Mouse (Mus musculus): ENCODE measurements around the gene Nit2. TPM values are rescaled to one million over a fixed set of nuclear protein-coding genes. Genes with fewer than 3 reads are reported as not detected.
"Not testable (repeated sequence)": the region's sequence is repeated elsewhere in the genome, so short reads cannot be mapped to it uniquely, and the experiment has no call there.

The Nit2 gene
- total and polyA plus RNA-seq, 2 experiments from 2014 or later, result 40.3 to 54.1 TPM

- Histone ChIP-seq H3K9me3 (replicated peaks; ENCODE audit: control insufficient read depth, low read length) (no peaks in the 10 kb centered on the region), H3K36me3 (replicated peaks; ENCODE audit: control insufficient read depth, insufficient read depth, low read length) (peaks cover 62% of the 10 kb centered on the region), H3K9ac (replicated peaks; ENCODE audit: low read depth, low read length) (no peak overlapping the region), H3K4me1 (ENCODE audit: control insufficient read depth, insufficient read depth) (no peaks in the 10 kb centered on the region), H3K4me3 (ENCODE audit: low read depth, low read length) (no peak overlapping the region), H3K4me2 (ENCODE audit: low read depth, low read length) (no peak overlapping the region), H3K27me3 (ENCODE audit: control insufficient read depth, insufficient read depth, low read length) (no peaks in the 10 kb centered on the region), H3K27ac (ENCODE audit: low read depth) (no peak overlapping the region)
- no peak for ATAC-seq (ENCODE audit: insufficient read depth, low read depth)
- no peak for TF ChIP-seq EP300 (IDR thresholded peaks at IDR 0.05; ENCODE audit: low read depth)
- TF ChIP-seq CTCF (IDR thresholded peaks at IDR 0.05; ENCODE audit: low read depth), result no peak
- DNase-seq (ENCODE audit: low spot score), result no peak
- WGBS, result 78% methylated on average over 11 of the region's 11 CpGs
Measured at GRCm38 (mm10) chr16:57181180-57181579, 14.0 kb upstream of the Nit2 start.

- ATAC-seq (ENCODE audit: insufficient read depth, low read depth) (no peak), DNase-seq (ENCODE audit: low spot score) (no peak)
- peaks cover 47% of the 10 kb centered on the region for H3K36me3 ChIP-seq (replicated peaks; ENCODE audit: control insufficient read depth, insufficient read depth, low read length)
- no peak overlapping the region for H3K4me3 ChIP-seq (ENCODE audit: low read depth, low read length)
- H3K9ac ChIP-seq (replicated peaks; ENCODE audit: low read depth, low read length), result no peak overlapping the region
- WGBS, result 74% methylated on average over 10 of the region's 10 CpGs
- H3K9me3 ChIP-seq (replicated peaks; ENCODE audit: control insufficient read depth, low read length), result no peaks in the 10 kb centered on the region
- TF ChIP-seq CTCF (IDR thresholded peaks at IDR 0.05; ENCODE audit: low read depth) (no peak), EP300 (IDR thresholded peaks at IDR 0.05; ENCODE audit: low read depth) (no peak)
- no peaks in the 10 kb centered on the region for H3K27me3 ChIP-seq (ENCODE audit: control insufficient read depth, insufficient read depth, low read length)
- no peaks in the 10 kb centered on the region for H3K4me1 ChIP-seq (ENCODE audit: control insufficient read depth, insufficient read depth)
- no peak overlapping the region for H3K27ac ChIP-seq (ENCODE audit: low read depth)
- no peak overlapping the region for H3K4me2 ChIP-seq (ENCODE audit: low read depth, low read length)
Measured at GRCm38 (mm10) chr16:57177664-57178063, 10.5 kb upstream of the Nit2 start.

GRCm38 (mm10) chr16:57177254-57177653 is 10.1 kb upstream of the Nit2 start:
- WGBS, result 61% methylated on average over 2 of the region's 2 CpGs

GRCm38 (mm10) chr16:57176276-57176675 is 9.1 kb upstream of the Nit2 start:
- 85% methylated on average over 7 of the region's 7 CpGs for WGBS

More at GRCm38 (mm10) chr16:57177254-57177653, 10.1 kb upstream of the Nit2 start:
- Histone ChIP-seq H3K4me1 (ENCODE audit: control insufficient read depth, insufficient read depth) (no peaks in the 10 kb centered on the region), H3K9ac (replicated peaks; ENCODE audit: low read depth, low read length) (no peak overlapping the region), H3K27ac (ENCODE audit: low read depth) (no peak overlapping the region), H3K4me2 (ENCODE audit: low read depth, low read length) (no peak overlapping the region), H3K4me3 (ENCODE audit: low read depth, low read length) (no peak overlapping the region), H3K27me3 (ENCODE audit: control insufficient read depth, insufficient read depth, low read length) (no peaks in the 10 kb centered on the region), H3K9me3 (replicated peaks; ENCODE audit: control insufficient read depth, low read length) (no peaks in the 10 kb centered on the region), H3K36me3 (replicated peaks; ENCODE audit: control insufficient read depth, insufficient read depth, low read length) (peaks cover 47% of the 10 kb centered on the region)
- DNase-seq (ENCODE audit: low spot score) (peak; percentile 67), ATAC-seq (ENCODE audit: insufficient read depth, low read depth) (no peak)
- no peak for TF ChIP-seq EP300 (IDR thresholded peaks at IDR 0.05; ENCODE audit: low read depth)
- peak; percentile 61 for TF ChIP-seq CTCF (IDR thresholded peaks at IDR 0.05; ENCODE audit: low read depth)

GRCm38 (mm10) chr16:57175751-57176150 is 8.6 kb upstream of the Nit2 start:
- no peaks in the 10 kb centered on the region for H3K4me1 ChIP-seq (ENCODE audit: control insufficient read depth, insufficient read depth)
- ATAC-seq (ENCODE audit: insufficient read depth, low read depth) (no peak), DNase-seq (ENCODE audit: low spot score) (no peak)
- no peak overlapping the region for H3K27ac ChIP-seq (ENCODE audit: low read depth)
- TF ChIP-seq CTCF (IDR thresholded peaks at IDR 0.05; ENCODE audit: low read depth) (no peak), EP300 (IDR thresholded peaks at IDR 0.05; ENCODE audit: low read depth) (no peak)
- H3K4me2 ChIP-seq (ENCODE audit: low read depth, low read length), result no peak overlapping the region
- 81% methylated on average over 2 of the region's 2 CpGs for WGBS
- H3K27me3 ChIP-seq (ENCODE audit: control insufficient read depth, insufficient read depth, low read length), result no peaks in the 10 kb centered on the region
- H3K36me3 ChIP-seq (replicated peaks; ENCODE audit: control insufficient read depth, insufficient read depth, low read length), result peaks cover 42% of the 10 kb centered on the region
- H3K9ac ChIP-seq (replicated peaks; ENCODE audit: low read depth, low read length), result no peak overlapping the region
- H3K4me3 ChIP-seq (ENCODE audit: low read depth, low read length), result no peak overlapping the region
- H3K9me3 ChIP-seq (replicated peaks; ENCODE audit: control insufficient read depth, low read length), result no peaks in the 10 kb centered on the region

More at GRCm38 (mm10) chr16:57176276-57176675, 9.1 kb upstream of the Nit2 start:
- Histone ChIP-seq H3K36me3 (replicated peaks; ENCODE audit: control insufficient read depth, insufficient read depth, low read length) (peaks cover 42% of the 10 kb centered on the region), H3K4me3 (ENCODE audit: low read depth, low read length) (no peak overlapping the region), H3K9me3 (replicated peaks; ENCODE audit: control insufficient read depth, low read length) (no peaks in the 10 kb centered on the region), H3K9ac (replicated peaks; ENCODE audit: low read depth, low read length) (no peak overlapping the region), H3K27ac (ENCODE audit: low read depth) (no peak overlapping the region), H3K27me3 (ENCODE audit: control insufficient read depth, insufficient read depth, low read length) (no peaks in the 10 kb centered on the region), H3K4me1 (ENCODE audit: control insufficient read depth, insufficient read depth) (no peaks in the 10 kb centered on the region), H3K4me2 (ENCODE audit: low read depth, low read length) (no peak overlapping the region)
- ATAC-seq (ENCODE audit: insufficient read depth, low read depth) (no peak), DNase-seq (ENCODE audit: low spot score) (no peak)
- TF ChIP-seq EP300 (IDR thresholded peaks at IDR 0.05; ENCODE audit: low read depth) (no peak), CTCF (IDR thresholded peaks at IDR 0.05; ENCODE audit: low read depth) (no peak)

- H3K4me2 ChIP-seq (ENCODE audit: low read depth, low read length); H3K9ac ChIP-seq (replicated peaks; ENCODE audit: low read depth, low read length); H3K4me3 ChIP-seq (ENCODE audit: low read depth, low read length); H3K4me1 ChIP-seq (ENCODE audit: control insufficient read depth, insufficient read depth); ATAC-seq (ENCODE audit: insufficient read depth, low read depth); H3K9me3 ChIP-seq (replicated peaks; ENCODE audit: control insufficient read depth, low read length); H3K27ac ChIP-seq (ENCODE audit: low read depth); H3K27me3 ChIP-seq (ENCODE audit: control insufficient read depth, insufficient read depth, low read length); DNase-seq (ENCODE audit: low spot score): not testable (repeated sequence)
- H3K36me3 ChIP-seq (replicated peaks; ENCODE audit: control insufficient read depth, insufficient read depth, low read length), result peaks cover 46% of the 10 kb centered on the region
Measured at GRCm38 (mm10) chr16:57174480-57174879, 7.3 kb upstream of the Nit2 start.

Measured in heart, postnatal 0 days (tissue).